Mouse (Mus musculus) forebrain, embryonic 16.5 days (tissue): ENCODE results near the gene Alyref. TPM values are rescaled to one million over a fixed set of nuclear protein-coding genes. Genes with fewer than 3 reads are reported as not detected.

Experiments used
- ATAC-seq: fragments of 200-750 bp; cut with Nextera tagmentation; 2 replicates; pipeline ENCODE4 v1.8.0; 2017; ENCODE audit warnings: mild to moderate bottlenecking, moderate library complexity
- H3K27ac ChIP-seq: fragments of 300-500 bp; sonication (generic); 2 replicates; pipeline ENCODE4 v1.5.1; 2014; ENCODE audit warnings: low read length, control low read depth
- H3K27me3 ChIP-seq: fragments of 300-500 bp; sonication (generic); replicated peaks from 2 replicates; pipeline ENCODE4 v1.6.1; 2014; ENCODE audit warnings: low read length; ENCODE audit not compliant: control insufficient read depth, insufficient read depth
- H3K36me3 ChIP-seq: fragments of 300-500 bp; sonication (generic); 2 replicates; pipeline ENCODE4 v1.6.1; 2014; ENCODE audit not compliant: control insufficient read depth, insufficient read depth
- H3K4me1 ChIP-seq: fragments of 300-500 bp; sonication (generic); replicated peaks from 2 replicates; pipeline ENCODE4 v1.6.1; 2014; ENCODE audit warnings: low read length; ENCODE audit not compliant: control insufficient read depth, insufficient read depth
- H3K4me2 ChIP-seq: fragments of 300-500 bp; sonication (generic); 2 replicates; pipeline ENCODE4 v1.6.1; 2014; ENCODE audit warnings: mild to moderate bottlenecking, low read length, control low read depth
- H3K4me3 ChIP-seq: fragments of 300-500 bp; sonication (generic); replicated peaks from 2 replicates; pipeline ENCODE4 v1.5.1; 2014; ENCODE audit warnings: mild to moderate bottlenecking, low read length, control low read depth
- H3K9ac ChIP-seq: fragments of 300-500 bp; sonication (generic); replicated peaks from 2 replicates; pipeline ENCODE4 v1.6.1; 2014; ENCODE audit warnings: low read depth, low read length, control low read depth
- H3K9me3 ChIP-seq: fragments of 300-500 bp; sonication (generic); 2 replicates; pipeline ENCODE4 v1.6.1; 2016; ENCODE audit warnings: low read length; ENCODE audit not compliant: control insufficient read depth
- WGBS: fragments of 180-500 bp; shearing (Covaris S2); extraction: QIAGEN DNeasy Blood & Tissue Kit; methylation state at CpG from one replicate; pipeline ENCODE4 v1.1.7; 2014; 5-methylcytosine and 5-hydroxymethylcytosine counted together
- polyA plus RNA-seq: library from polyadenylated mRNA; unstranded; fragments of >200 nt; fragmentation: Nextera tagmentation; extraction: Ambion mirVana; gene quantifications from 2 replicates; pipeline ENCODE4 v1.2.1, GENCODE M21; 2015

Alyref gene
- polyA plus RNA-seq, 1 experiment from 2014 or later, result 287 TPM

- peak within 1 kb of the TSS; percentile 67 for H3K4me3 ChIP-seq
- H3K9me3 ChIP-seq, result no peaks in the 10 kb centered on the region
- H3K4me2 ChIP-seq, result peak within 1 kb of the TSS; percentile 62
- peak within 1 kb of the TSS; percentile 78 for H3K9ac ChIP-seq
- H3K27ac ChIP-seq, result peak within 1 kb of the TSS; percentile 67
- peaks cover 22% of the 10 kb centered on the region for H3K36me3 ChIP-seq
- peaks cover 17% of the 10 kb centered on the region for H3K4me1 ChIP-seq
- peak; percentile 96 for ATAC-seq
- no peaks in the 10 kb centered on the region for H3K27me3 ChIP-seq
- under 1% methylated on average over 56 of the region's 56 CpGs for WGBS
Measured at GRCm38 (mm10) chr11:120617519-120618112, 19.5 kb upstream of the Alyref start, which contains the start of gene Pcyt2. Gene Pcyt2 (minus strand): TSS chr11:120617936.

- H3K27ac ChIP-seq, result peak overlapping the region; percentile 33; the same call in 1 of the 2 replicates
- H3K27me3 ChIP-seq, result no peaks in the 10 kb centered on the region
- peak overlapping the region; percentile 67 for H3K4me3 ChIP-seq
- H3K36me3 ChIP-seq, result peaks cover 22% of the 10 kb centered on the region
- no peaks in the 10 kb centered on the region for H3K9me3 ChIP-seq
- peaks cover 17% of the 10 kb centered on the region for H3K4me1 ChIP-seq
- no peak for ATAC-seq
- peak overlapping the region; percentile 62 for H3K4me2 ChIP-seq
- H3K9ac ChIP-seq, result peak overlapping the region; percentile 78
- 44% methylated on average over 4 of the region's 4 CpGs for WGBS
Measured at GRCm38 (mm10) chr11:120616617-120617294, 18.6 kb upstream of the Alyref start.

GRCm38 (mm10) chr11:120615606-120616203 lies 17.5 kb upstream of the Alyref start:
- Histone ChIP-seq H3K36me3 (peaks cover 27% of the 10 kb centered on the region), H3K4me3 (no peak overlapping the region), H3K9ac (no peak overlapping the region), H3K4me2 (no peak overlapping the region), H3K9me3 (no peaks in the 10 kb centered on the region), H3K27ac (no peak overlapping the region), H3K4me1 (peaks cover 17% of the 10 kb centered on the region), H3K27me3 (no peaks in the 10 kb centered on the region)
- 93% methylated on average over 11 of the region's 11 CpGs for WGBS
- no peak for ATAC-seq

- H3K4me3 ChIP-seq, result no peak overlapping the region
- peaks cover 24% of the 10 kb centered on the region for H3K36me3 ChIP-seq
- 94% methylated on average over 6 of the region's 6 CpGs for WGBS
- no peak overlapping the region for H3K9ac ChIP-seq
- H3K4me2 ChIP-seq, result no peak overlapping the region
- no peaks in the 10 kb centered on the region for H3K27me3 ChIP-seq
- no peak for ATAC-seq
- H3K9me3 ChIP-seq, result no peaks in the 10 kb centered on the region
- no peak overlapping the region for H3K27ac ChIP-seq
- H3K4me1 ChIP-seq, result peaks cover 17% of the 10 kb centered on the region
Measured at GRCm38 (mm10) chr11:120615167-120615566, 17.0 kb upstream of the Alyref start.

GRCm38 (mm10) chr11:120613976-120614375 lies 15.8 kb upstream of the Alyref start:
- Histone ChIP-seq H3K27me3 (peaks cover 3% of the 10 kb centered on the region), H3K36me3 (peaks cover 22% of the 10 kb centered on the region), H3K4me1 (peaks cover 17% of the 10 kb centered on the region), H3K4me3 (no peak overlapping the region), H3K9ac (no peak overlapping the region), H3K27ac (no peak overlapping the region), H3K9me3 (no peaks in the 10 kb centered on the region), H3K4me2 (no peak overlapping the region)
- no peak for ATAC-seq
- 85% methylated on average over 8 of the region's 8 CpGs for WGBS

- H3K4me3 ChIP-seq, result no peak overlapping the region
- no peaks in the 10 kb centered on the region for H3K9me3 ChIP-seq
- H3K27ac ChIP-seq, result no peak overlapping the region
- H3K36me3 ChIP-seq, result peaks cover 21% of the 10 kb centered on the region
- no peak overlapping the region for H3K9ac ChIP-seq
- no peak for ATAC-seq
- whole genome bisulfite sequencing, result 90% methylated on average over 10 of the region's 10 CpGs
- H3K4me1 ChIP-seq, result peaks cover 20% of the 10 kb centered on the region
- peaks cover 3% of the 10 kb centered on the region for H3K27me3 ChIP-seq
- H3K4me2 ChIP-seq, result no peak overlapping the region
Measured at GRCm38 (mm10) chr11:120613481-120613972, 15.4 kb upstream of the Alyref start.

- Histone ChIP-seq H3K36me3 (peaks cover 18% of the 10 kb centered on the region), H3K27ac (no peak overlapping the region), H3K4me3 (no peak overlapping the region), H3K4me1 (peaks cover 25% of the 10 kb centered on the region), H3K4me2 (no peak overlapping the region), H3K9ac (no peak overlapping the region), H3K27me3 (peaks cover 3% of the 10 kb centered on the region), H3K9me3 (no peaks in the 10 kb centered on the region)
- ATAC-seq, result no peak
- 39% methylated on average over 6 of the region's 6 CpGs for WGBS
Measured at GRCm38 (mm10) chr11:120612763-120613162, 14.6 kb upstream of the Alyref start.

GRCm38 (mm10) chr11:120610477-120611046 lies 12.4 kb upstream of the Alyref start:
- no peak for ATAC-seq
- Histone ChIP-seq H3K9ac (no peak overlapping the region), H3K36me3 (peaks cover 23% of the 10 kb centered on the region), H3K9me3 (no peaks in the 10 kb centered on the region), H3K4me2 (no peak overlapping the region), H3K27me3 (peaks cover 3% of the 10 kb centered on the region), H3K4me3 (no peak overlapping the region), H3K27ac (no peak overlapping the region), H3K4me1 (peaks cover 9% of the 10 kb centered on the region)
- 77% methylated on average over 9 of the region's 9 CpGs for WGBS

GRCm38 (mm10) chr11:120609250-120609649 lies 11.1 kb upstream of the Alyref start:
- Histone ChIP-seq H3K27me3 (peaks cover 3% of the 10 kb centered on the region), H3K4me2 (no peak overlapping the region), H3K9me3 (no peaks in the 10 kb centered on the region), H3K4me1 (peaks cover 8% of the 10 kb centered on the region; the same call in 1 of the 2 replicates), H3K9ac (no peak overlapping the region), H3K4me3 (no peak overlapping the region), H3K36me3 (peaks cover 25% of the 10 kb centered on the region), H3K27ac (no peak overlapping the region)
- ATAC-seq, result no peak; the same call in 1 of the 2 replicates
- WGBS, result 43% methylated on average over 7 of the region's 8 CpGs
